Mouse (Mus musculus): ENCODE results near the gene Gm5580. TPM values are rescaled to one million over a fixed set of nuclear protein-coding genes. Genes with fewer than 3 reads are reported as not detected.
"Not testable (repeated sequence)": the region's sequence is repeated elsewhere in the genome, so short reads cannot be mapped to it uniquely, and the experiment has no call there.

Gene Gm5580
- total RNA-seq (2021), result 1 to 10 TPM in 1 of 2 experiments, under 1 TPM in 1; 0.79 to 1.3 TPM
- long read RNA-seq, experiment 1, result 0 reads
- long read RNA-seq, experiment 2, result 0 reads

GRCm38 (mm10) chr6:116550841-116551240 is at the start of gene Gm5580:
Gm5580 (plus strand) TSS chr6:116551141.
- intact Hi-C loops (cut with DNase I); DNase-seq: not testable (repeated sequence)

- DNase-seq; intact Hi-C loops (cut with DNase I): not testable (repeated sequence)
These were observed 44.5 kb upstream of the Gm5580 start, which contains the start of gene Olfr212 for GRCm38 (mm10) chr6:116506302-116507003. Olfr212 (plus strand) TSS chr6:116506516.

GRCm38 (mm10) chr6:116514832-116515231 is 36.1 kb upstream of the Gm5580 start:
- no peak for DNase-seq
- intact Hi-C loops (cut with DNase I), result no loop called here

- DNase-seq, result no peak
- intact Hi-C loops (cut with DNase I), result no loop called here
These were observed 12.8 kb upstream of the Gm5580 start, which contains the start of gene Olfr213 for GRCm38 (mm10) chr6:116538156-116538555. Olfr213 (plus strand) TSS chr6:116538456.

GRCm38 (mm10) chr6:116542500-116542899 is 8.4 kb upstream of the Gm5580 start:
- intact Hi-C loops (cut with DNase I), result no loop called here
- no peak for DNase-seq

- no peak for DNase-seq
- intact Hi-C loops (cut with DNase I), result no loop called here
These were observed 3.0 kb downstream of the Gm5580 start, which contains the start of gene Olfr214 for GRCm38 (mm10) chr6:116553935-116554334. Olfr214 (plus strand) TSS chr6:116554235.

- DNase-seq, result no peak
These were observed 4.0 kb downstream of the Gm5580 start for GRCm38 (mm10) chr6:116554952-116555351.

GRCm38 (mm10) chr6:116569834-116570233 is 18.9 kb downstream of the Gm5580 start:
- no peak for DNase-seq
- intact Hi-C loops (cut with DNase I), result no loop called here

More at GRCm38 (mm10) chr6:116554952-116555351, 4.0 kb downstream of the Gm5580 start:
- intact Hi-C loops (cut with DNase I), result no loop called here

- DNase-seq, result no peak
- intact Hi-C loops (cut with DNase I), result no loop called here
These were observed 33.2 kb downstream of the Gm5580 start, which contains the start of gene Olfr215 for GRCm38 (mm10) chr6:116584095-116584494. Olfr215 (minus strand) TSS chr6:116584195.

- intact Hi-C loops (cut with DNase I); DNase-seq: not testable (repeated sequence)
These were observed 50.0 kb downstream of the Gm5580 start for GRCm38 (mm10) chr6:116600969-116601368.

Other genes starting within 250 kb of the Gm5580 start
- 10 to 100 TPM; 23.4 to 24.9 TPM for gene March8, start 213.1 kb upstream of the Gm5580 start, total RNA-seq (2021)
- gene Alox5, start 90.0 kb upstream of the Gm5580 start, total RNA-seq (2021), result under 1 TPM; 0.64 to 0.66 TPM
- gene Olfr211, start 62.0 kb upstream of the Gm5580 start, total RNA-seq (2021), result not detected
- not detected for gene Olfr212, start 44.6 kb upstream of the Gm5580 start, total RNA-seq (2021)
- gene Olfr213, start 12.7 kb upstream of the Gm5580 start, total RNA-seq (2021), result not detected
- not detected for gene Olfr214, start 3.1 kb downstream of the Gm5580 start, total RNA-seq (2021)
- gene Olfr215, start 33.1 kb downstream of the Gm5580 start, total RNA-seq (2021), result not detected
- gene Zfp422, start 77.9 kb downstream of the Gm5580 start, total RNA-seq (2021), result 1 to 10 TPM; 6.2 to 7.1 TPM
- 10 to 100 TPM; 10.2 to 13.3 TPM for gene Depp1, start 99.5 kb downstream of the Gm5580 start, total RNA-seq (2021)
- gene Rassf4, start 122.8 kb downstream of the Gm5580 start, total RNA-seq (2021), result 1 to 10 TPM; 1.6 to 2.0 TPM
- gene Tmem72, start 165.8 kb downstream of the Gm5580 start, total RNA-seq (2021), result under 1 TPM; 0.02 to 0.03 TPM

All from gastrocnemius, postnatal 36 days (tissue).